Mouse (Mus musculus): ENCODE data around the gene Syce3.

DNA sequence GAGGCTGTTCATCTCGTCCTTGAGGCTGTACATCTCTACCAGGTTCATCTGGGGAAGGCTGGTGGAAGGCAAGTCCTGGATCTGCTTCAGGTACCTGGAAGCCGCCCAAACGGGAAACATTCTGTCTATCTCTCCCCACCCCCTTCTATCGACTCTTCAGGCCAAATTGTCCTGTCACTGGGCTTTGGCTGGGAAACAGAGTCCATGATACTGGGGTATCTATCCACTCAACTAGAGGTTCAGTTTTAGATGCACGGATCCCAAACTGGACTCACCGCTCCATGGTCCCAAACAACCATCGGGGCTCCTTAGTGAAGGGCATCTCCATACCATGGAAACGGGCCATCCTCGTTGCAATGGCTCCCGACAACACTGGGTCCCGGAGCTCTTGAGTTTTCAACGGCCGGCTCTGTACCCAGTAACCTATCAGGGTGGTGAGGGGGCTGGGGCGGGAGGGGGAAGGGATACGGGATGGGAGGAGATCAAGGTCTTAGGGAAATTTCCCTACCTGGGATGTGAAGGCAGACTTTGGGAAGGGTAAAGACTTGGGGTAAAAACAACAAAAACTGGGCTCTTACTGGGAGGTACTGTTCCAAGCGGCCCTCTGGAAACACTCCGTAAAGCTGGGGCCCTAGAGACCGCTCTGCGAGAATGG lies 18.0 kb upstream of the Syce3 start:
- no peak for TF ChIP-seq EP300 (IDR thresholded peaks at IDR 0.05; ENCODE audit: insufficient read depth, low read depth, low read length)
- TF ChIP-seq POLR2A (IDR thresholded peaks at IDR 0.05; ENCODE audit: insufficient read depth, low read length) = no peak

Data from ES-Bruce4 (cell line).